32 mouse cellular contexts compared by ENCODE assay signal in the genomic region with DNA sequence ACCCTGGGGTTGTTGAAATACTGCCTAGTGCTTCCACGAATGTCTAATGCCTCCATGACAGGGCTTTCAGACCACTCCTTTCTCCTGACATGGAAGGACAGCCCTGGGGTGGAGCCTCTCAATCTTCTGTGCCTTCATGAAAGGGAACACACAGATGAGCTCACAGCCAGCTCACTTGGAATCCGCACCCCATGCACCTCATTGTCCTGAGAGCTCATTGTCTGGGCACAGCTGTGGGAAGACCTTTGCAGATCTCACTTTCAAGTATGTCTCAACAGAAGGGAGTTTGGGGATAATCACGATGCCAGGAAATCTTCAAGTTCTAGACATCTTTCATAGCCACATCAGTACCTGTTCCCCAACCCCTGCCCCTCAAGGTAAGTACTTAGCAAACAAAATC. TPM values are rescaled to one million over a fixed set of nuclear protein-coding genes. Genes with fewer than 3 reads are reported as not detected.
"Had no signal": no experiment of that assay in that cellular context is flagged by ENCODE, and none has a peak within 500 bp of the region (broad histone marks: within the 10 kb centered on the region; RNA-seq: fewer than 3 reads in every experiment).

No protein-coding gene starts in this region.

- H3K9ac ChIP-seq: embryonic facial prominence, embryonic 12.5 days; embryonic facial prominence, embryonic 13.5 days; embryonic facial prominence, embryonic 15.5 days; forebrain, embryonic 12.5 days; forebrain, embryonic 13.5 days; forebrain, embryonic 15.5 days; forebrain, postnatal 0 days had no signal

- ATAC-seq: forebrain, embryonic 13.5 days; forebrain, embryonic 14.5 days; forebrain, embryonic 15.5 days; forebrain, embryonic 16.5 days; forebrain, postnatal 0 days had no signal

- H3K36me3 ChIP-seq: embryonic facial prominence, embryonic 10.5 days; embryonic facial prominence, embryonic 12.5 days; embryonic facial prominence, embryonic 13.5 days; embryonic facial prominence, embryonic 15.5 days; forebrain, embryonic 10.5 days; forebrain, embryonic 12.5 days; forebrain, embryonic 15.5 days had no signal

- H3K4me2 ChIP-seq: embryonic facial prominence, embryonic 12.5 days; embryonic facial prominence, embryonic 13.5 days; embryonic facial prominence, embryonic 15.5 days; forebrain, embryonic 12.5 days; forebrain, embryonic 13.5 days; forebrain, embryonic 15.5 days had no signal

- H3K4me1 ChIP-seq: embryonic facial prominence, embryonic 15.5 days; forebrain, embryonic 12.5 days; forebrain, embryonic 13.5 days; forebrain, embryonic 15.5 days had no signal

- H3K27ac ChIP-seq: embryonic facial prominence, embryonic 10.5 days; embryonic facial prominence, embryonic 12.5 days; embryonic facial prominence, embryonic 13.5 days; embryonic facial prominence, embryonic 15.5 days; forebrain, embryonic 10.5 days; forebrain, embryonic 12.5 days; forebrain, embryonic 13.5 days; forebrain, embryonic 15.5 days; gastrocnemius, adult 2 months; heart, adult 2 months had no signal

- H3K27me3 ChIP-seq: embryonic facial prominence, embryonic 12.5 days; embryonic facial prominence, embryonic 13.5 days; embryonic facial prominence, embryonic 15.5 days; forebrain, embryonic 12.5 days; forebrain, embryonic 13.5 days; forebrain, embryonic 15.5 days had no signal

- H3K9me3 ChIP-seq: embryonic facial prominence, embryonic 10.5 days; embryonic facial prominence, embryonic 12.5 days; embryonic facial prominence, embryonic 13.5 days; embryonic facial prominence, embryonic 15.5 days; forebrain, embryonic 10.5 days; forebrain, embryonic 12.5 days; forebrain, embryonic 13.5 days; forebrain, embryonic 15.5 days had no signal

- H3K4me3 ChIP-seq: embryonic facial prominence, embryonic 10.5 days; embryonic facial prominence, embryonic 12.5 days; embryonic facial prominence, embryonic 13.5 days; embryonic facial prominence, embryonic 15.5 days; erythroblast, embryonic 14.5 days; forebrain, embryonic 10.5 days; forebrain, embryonic 12.5 days; forebrain, embryonic 13.5 days; forebrain, embryonic 15.5 days; gastrocnemius, adult 2 months; heart, adult 2 months had no signal

- DNase-seq: cerebellum, adult 9-10 months; cerebellum, adult 9-11 months; cerebellum, postnatal 10 days; cerebellum, postnatal 14 days; cerebellum, postnatal 25 days; cerebellum, postnatal 36 days; embryo, embryonic 11 days; forebrain, postnatal 0 days; gastrocnemius, adult 2 months; gastrocnemius, postnatal 10 days; gastrocnemius, postnatal 14 days; gastrocnemius, postnatal 25 days; gastrocnemius, postnatal 36 days; heart, adult 11 months; heart, adult 18-20 months; heart, adult 2 months had no signal

RNA-seq across cellular contexts. Expression of gene Pirt, which starts 16.5 kb away (rescaled TPM):
- polyA plus RNA-seq: forebrain, embryonic 15.5 days had no signal

RNA-seq across cellular contexts. Expression of gene Tmem238l, which starts 28.1 kb away (rescaled TPM):
- polyA plus RNA-seq: cortical plate, adult 2 months; embryonic facial prominence, embryonic 10.5 days; embryonic facial prominence, embryonic 11.5 days; embryonic facial prominence, embryonic 12.5 days; embryonic facial prominence, embryonic 13.5 days; embryonic facial prominence, embryonic 14.5 days; erythroblast, embryonic 14.5 days; forebrain, embryonic 10.5 days; forebrain, embryonic 11.5 days; forebrain, embryonic 12.5 days; forebrain, embryonic 13.5 days; forebrain, embryonic 14.5 days; forebrain, embryonic 15.5 days; forebrain, embryonic 16.5 days; forebrain, postnatal 0 days; frontal cortex, adult 2 months; heart, adult 2 months had no signal
